Mouse (Mus musculus) 416B (cell line): ENCODE data around the gene Adh1.
A peak's percentile ranks its signal among the peaks of the same experiment; 100 is the strongest.

Source experiments
- DNase-seq: peaks from one replicate; pipeline ENCODE4 v3.0.0; 2011; ENCODE audit warnings: low read depth

Gene Adh1

DNA sequence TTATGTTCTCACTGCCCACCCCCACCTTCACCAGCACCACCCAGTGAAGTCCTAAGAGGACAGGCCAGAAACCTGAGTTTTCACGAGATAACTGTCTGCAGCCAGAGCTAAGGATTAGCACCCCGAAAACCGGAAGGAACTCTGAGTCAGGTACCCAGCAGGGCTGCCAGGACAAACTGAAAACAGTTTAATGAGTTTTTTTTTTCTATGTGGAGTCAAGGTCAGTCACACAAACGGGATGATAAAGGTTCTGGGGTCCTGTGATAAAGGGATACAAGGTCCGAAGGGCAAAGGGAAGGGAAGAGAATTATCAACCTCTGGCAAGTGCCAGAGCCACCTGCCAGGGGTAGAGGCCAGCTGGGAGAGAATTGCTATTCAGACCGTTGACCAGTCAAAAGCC, 19.4 kb upstream of the Adh1 start:
- DNase-seq = peak; percentile 94

DNA sequence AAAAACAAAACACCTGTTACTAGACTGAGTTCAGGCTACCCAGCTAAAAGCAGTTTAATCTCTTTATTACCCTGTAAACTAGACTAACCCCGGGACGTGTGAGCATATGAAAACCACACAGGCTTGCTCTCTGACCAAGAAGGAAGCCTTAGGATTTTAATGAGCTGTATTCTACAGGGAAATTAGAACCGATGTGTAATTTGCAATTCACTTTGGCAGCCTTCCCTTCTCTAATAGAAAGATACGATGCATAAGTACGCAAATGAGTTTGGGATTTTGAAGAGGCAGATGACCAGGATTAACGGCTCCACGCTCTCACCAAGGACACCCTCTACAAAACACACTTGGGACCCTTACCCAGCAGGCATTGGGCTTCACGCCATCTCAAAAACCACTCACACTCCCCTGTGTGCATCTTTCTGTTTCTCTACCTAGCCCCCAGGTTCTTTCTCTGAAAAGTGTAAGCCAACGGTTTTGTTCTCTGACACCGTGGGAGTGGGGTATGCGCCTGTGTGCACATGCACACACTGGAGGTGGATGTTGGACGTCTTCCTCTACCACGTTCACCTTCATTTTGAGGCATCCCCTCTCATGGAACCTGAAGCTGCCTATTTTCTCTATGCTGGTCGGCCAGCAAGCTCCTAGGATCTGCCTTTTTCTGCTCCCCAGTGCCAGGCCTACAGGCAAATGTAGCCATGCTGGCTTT, 18.6 kb upstream of the Adh1 start:
- DNase-seq = peak; percentile 37

GRCm38 (mm10) chr3:138242933-138243332, 17.9 kb upstream of the Adh1 start:
- DNase-seq = no peak

- no peak for DNase-seq
Measured at GRCm38 (mm10) chr3:138244338-138244874, 16.4 kb upstream of the Adh1 start.

DNA sequence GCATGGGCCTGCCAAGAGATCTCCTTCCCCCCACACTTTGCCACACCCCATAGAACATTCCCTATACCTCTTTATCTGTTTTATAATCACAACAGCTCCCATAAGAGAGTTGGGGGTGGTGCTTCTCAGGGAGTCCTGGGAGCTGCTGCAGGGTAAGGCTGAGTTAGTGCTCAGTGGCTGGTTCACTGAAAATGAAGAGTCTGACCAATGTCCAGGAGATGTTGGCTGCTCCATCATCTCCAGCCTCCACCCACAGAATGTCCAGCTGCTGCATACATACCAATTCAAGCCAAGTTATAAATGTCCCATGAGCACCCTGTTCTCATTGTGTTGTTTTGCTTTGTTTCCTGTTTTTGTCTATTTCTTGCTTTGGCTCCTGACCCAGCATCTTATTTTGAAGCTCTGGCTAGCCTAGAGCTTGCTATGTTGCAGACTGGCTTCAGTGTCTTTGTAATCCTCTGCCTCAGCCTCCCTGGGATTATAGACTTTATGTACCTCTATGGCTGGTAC, 14.2 kb upstream of the Adh1 start:
- DNase-seq = no peak

DNA sequence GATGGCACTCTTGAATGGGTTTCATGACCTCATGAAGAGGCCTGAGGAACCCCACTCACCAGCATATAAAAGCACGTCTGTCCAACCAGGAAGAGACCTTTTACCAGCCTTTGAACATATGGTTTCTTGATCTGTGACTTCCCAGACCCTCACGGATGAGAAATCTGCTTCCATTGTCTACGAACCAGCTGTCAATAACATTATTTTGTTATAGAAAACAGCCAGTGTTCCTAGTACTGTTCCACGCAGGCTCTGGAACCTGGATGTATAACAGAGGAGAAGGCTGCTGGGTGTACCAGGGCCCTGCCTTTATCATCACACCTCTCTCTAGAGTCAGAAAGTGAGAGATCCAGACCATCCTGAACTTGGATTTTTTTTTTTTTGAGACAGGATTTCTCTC, 13.6 kb upstream of the Adh1 start:
- no peak for DNase-seq

- no peak for DNase-seq
Measured at GRCm38 (mm10) chr3:138248011-138248410, 12.8 kb upstream of the Adh1 start.

- DNase-seq = no peak
Measured at GRCm38 (mm10) chr3:138248746-138249145, 12.0 kb upstream of the Adh1 start.

- DNase-seq = no peak
Measured at GRCm38 (mm10) chr3:138251156-138251555, 9.6 kb upstream of the Adh1 start.

GRCm38 (mm10) chr3:138254205-138254604, 6.6 kb upstream of the Adh1 start:
- no peak for DNase-seq

DNA sequence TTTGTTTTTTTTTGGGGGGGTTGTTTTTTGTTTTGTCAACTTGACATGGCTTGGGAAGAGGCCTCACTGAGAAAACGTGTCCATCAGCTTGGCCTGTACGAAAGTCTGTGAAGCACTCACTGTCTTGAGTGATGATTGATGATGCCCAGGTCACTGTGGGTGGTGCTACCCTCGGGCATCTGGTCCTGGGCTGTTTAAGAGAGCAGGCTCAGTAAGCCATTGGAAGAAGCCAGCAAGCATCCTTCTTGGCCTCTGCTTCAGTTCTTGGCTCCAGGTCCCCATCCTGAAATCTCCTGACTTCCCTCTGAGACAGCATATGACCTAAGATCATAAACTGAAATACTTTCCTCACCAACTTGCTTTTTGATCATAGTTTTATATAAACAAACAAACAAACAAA, 5.4 kb upstream of the Adh1 start:
- DNase-seq = no peak

DNA sequence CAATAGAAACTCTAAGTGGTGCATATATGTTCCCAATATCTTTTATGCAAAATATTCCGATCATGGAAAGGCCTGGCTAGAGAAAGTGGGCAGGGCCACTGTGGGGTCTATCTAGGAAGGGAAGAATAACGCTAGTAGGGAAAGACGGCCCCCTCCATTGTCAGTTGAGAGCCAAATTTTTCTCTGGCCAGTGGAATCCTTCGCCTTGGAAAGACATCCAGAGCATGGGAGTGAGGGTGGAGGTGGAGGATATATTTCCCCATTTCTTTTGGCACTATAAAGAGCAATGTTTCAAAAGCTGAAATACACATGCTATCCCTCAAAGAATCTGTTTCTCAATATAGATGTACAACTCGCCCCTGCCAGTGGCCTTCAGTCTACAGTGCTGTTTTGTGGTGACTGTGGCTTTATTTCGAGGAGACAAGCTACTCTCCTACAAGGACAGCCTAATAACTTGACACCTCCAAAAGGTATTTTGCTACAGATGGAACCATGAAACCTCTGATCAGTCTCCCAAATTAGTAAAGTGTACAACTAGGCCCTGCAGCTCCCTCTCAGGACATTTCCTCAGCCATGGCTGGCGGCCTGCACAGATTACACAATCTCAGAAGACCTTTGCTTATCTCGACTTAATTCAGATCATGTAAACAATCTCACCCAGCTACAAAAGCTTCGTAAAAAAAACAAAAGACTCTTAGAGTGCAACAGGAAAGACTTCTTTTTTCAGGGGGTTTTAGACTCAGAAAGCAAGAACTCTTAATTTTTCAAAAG, 4.8 kb upstream of the Adh1 start:
- DNase-seq = no peak

- DNase-seq = no peak
Measured at GRCm38 (mm10) chr3:138262568-138262967, 1.8 kb downstream of the Adh1 start.

- no peak for DNase-seq
Measured at GRCm38 (mm10) chr3:138263154-138263930, 2.6 kb downstream of the Adh1 start.

DNA sequence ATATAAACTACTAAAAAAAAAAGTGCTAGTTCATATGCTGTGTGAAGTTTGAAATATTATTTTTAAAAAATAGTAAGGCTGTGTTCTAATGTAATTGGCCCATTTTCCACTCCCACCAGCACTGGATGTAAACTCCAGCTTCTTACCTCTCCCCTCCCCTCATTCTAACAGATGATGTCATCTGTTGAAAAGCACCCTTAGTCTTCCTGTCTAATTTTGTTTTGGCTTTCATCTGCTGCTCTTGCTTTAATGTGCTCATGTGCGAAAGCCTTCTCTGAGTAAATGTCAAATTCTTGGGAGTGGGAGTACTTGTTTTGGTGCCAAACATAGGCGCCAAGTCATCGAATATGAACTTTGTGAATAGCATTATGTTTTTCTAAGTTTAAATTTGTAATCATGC, 3.9 kb downstream of the Adh1 start:
- no peak for DNase-seq

- no peak for DNase-seq
Measured at GRCm38 (mm10) chr3:138270507-138270906, 9.7 kb downstream of the Adh1 start.

GRCm38 (mm10) chr3:138271297-138271696, 10.5 kb downstream of the Adh1 start:
- DNase-seq = no peak

- no peak for DNase-seq
Measured at GRCm38 (mm10) chr3:138273080-138273479, 12.3 kb downstream of the Adh1 start.

GRCm38 (mm10) chr3:138275100-138275499, 14.3 kb downstream of the Adh1 start:
- no peak for DNase-seq

GRCm38 (mm10) chr3:138282556-138282955, 21.8 kb downstream of the Adh1 start:
- DNase-seq = no peak

DNA sequence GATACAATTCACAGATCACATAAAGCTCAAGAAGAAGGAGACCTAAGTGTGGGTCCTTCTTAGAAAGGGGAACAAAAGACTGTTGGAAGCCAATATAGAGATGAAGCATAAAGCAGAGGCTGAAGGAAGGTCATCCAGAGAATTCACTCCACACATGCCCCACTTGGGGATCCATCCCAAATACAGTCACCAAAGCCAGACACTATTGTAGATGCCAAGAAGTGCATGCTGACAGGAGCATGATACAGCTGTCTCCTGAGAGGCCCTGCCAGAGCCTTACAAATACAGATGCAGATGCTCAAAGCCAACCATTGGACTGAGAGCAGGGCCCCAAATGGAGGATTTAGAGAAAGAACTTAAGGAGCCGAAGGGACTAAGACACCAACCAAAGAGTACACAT, 23.0 kb downstream of the Adh1 start:
- DNase-seq = no peak

DNA sequence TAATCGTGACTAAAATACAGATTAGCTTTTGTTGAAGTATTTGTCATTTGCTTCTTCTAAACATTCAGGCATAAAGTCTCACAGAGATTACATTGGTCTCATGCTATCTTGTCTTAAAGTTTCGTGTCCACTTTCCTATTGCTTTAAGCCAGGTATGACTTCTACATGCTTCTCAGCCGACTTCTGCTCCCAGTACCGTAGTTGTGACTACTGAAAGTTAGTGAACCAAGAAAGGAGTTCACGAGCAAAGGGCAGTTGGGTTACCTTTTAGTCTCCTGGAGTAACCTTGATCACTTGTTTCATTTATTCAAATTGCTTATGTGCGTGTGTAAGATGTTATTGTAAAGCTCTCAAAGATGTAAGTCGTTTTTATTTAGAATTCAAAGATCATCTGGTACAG, 25.2 kb downstream of the Adh1 start:
- no peak for DNase-seq
